Mouse (Mus musculus) liver, embryonic 14.5 days (tissue): ENCODE results near the gene Myl12a.

Source experiments
- CTCF ChIP-seq: IDR thresholded peaks from 2 replicates; pipeline ENCODE4 v1.5.1; 2016; ENCODE audit warnings: antibody characterized with exemption, low read depth, control low read depth
- EP300 ChIP-seq: IDR thresholded peaks from 2 replicates; pipeline ENCODE4 v1.6.1; 2016; ENCODE audit warnings: antibody characterized with exemption, low read depth

DNA sequence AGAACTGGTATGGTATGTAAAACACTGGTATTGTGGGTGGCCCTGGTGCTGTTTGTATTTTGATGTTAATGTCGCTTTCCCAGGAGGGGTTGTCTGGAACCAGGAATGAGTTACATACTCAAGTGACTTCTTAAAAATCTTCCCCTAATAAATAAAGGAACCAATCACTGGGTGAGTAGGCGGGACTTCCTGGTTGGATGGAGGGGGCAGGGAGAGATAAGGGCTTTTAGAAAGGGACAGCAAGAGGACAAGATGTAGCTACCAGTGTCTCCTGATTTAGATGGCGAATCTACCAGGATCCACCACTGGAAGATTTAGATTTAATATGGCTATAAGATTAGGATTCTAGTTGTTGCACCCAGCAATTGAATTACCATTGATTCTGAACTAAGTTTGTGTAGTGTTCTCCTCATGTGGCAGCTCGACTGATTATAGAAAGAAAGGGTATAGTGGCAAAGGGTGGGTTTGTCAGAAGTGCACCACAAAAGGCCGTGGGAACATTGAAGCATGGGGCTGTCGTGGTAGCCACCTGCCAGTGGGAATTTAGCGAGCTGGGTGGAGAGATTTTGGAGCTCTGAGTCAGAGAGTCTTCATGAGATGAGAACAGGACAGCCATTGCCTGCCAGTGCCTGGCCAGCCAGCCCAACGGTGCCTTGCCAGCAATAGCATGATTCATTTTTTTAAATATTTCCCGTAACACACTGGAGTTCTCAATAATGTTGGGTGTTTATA lies 9.4 kb upstream of the Myl12a start:
- TF ChIP-seq CTCF (no peak), EP300 (no peak)
